Mouse (Mus musculus) erythroblast, adult 5-6 weeks (primary cell): ENCODE data around the gene Hmgb1. TPM values are rescaled to one million over a fixed set of nuclear protein-coding genes. Genes with fewer than 3 reads are reported as not detected.

Experiments
- ATAC-seq: replicated peaks from 2 replicates; pipeline ENCODE4 v1.8.0; 2016; ENCODE audit warnings: moderate number of reproducible peaks, mild to moderate bottlenecking, moderate TSS enrichment, inconsistent platforms; ENCODE audit not compliant: poor library complexity, low FRiP score, severe bottlenecking
- total RNA-seq, 2 experiments: library from RNA; stranded (forward) in 1 of 2; stranded (reverse) in 1 of 2; fragments of 150-400 nt in 1 of 2; fragments of 200-764, 138-1000 nt in 1 of 2; gene quantifications; 2 replicates each; pipeline versions ENCODE4 v1.2.3 to v1.2.4; 2015 to 2017; ENCODE audit warnings: low replicate concordance in 2 of 2

Hmgb1 gene
- total RNA-seq, 2 experiments from 2014 or later, result 224 to 337 TPM

- ATAC-seq, result no peak
Observed at GRCm38 (mm10) chr5:149044067-149044466, 140.2 kb downstream of the Hmgb1 start.

DNA sequence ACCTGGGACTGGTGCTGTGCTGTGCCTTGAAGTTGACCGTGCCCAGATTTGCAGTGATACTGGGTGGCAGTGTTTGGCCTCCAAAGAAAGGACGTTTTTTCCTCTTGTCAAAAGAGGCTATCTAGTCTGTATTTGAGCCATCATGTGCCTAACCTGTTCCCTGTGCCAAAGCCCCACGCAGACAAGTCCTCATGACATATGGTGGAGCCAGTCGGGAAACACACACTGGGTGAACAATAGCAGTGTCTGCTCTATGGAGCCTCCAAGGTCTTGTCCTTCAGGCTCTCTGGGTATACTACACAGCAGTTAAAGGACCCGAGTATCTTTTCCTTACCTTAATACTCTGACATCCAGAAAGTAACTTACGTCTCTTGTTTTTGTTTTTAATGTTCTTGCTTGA lies 141.0 kb downstream of the Hmgb1 start:
- no peak for ATAC-seq

GRCm38 (mm10) chr5:149039825-149040224 lies 144.5 kb downstream of the Hmgb1 start:
- peak; percentile 80 for ATAC-seq

GRCm38 (mm10) chr5:149037729-149038128 lies 146.6 kb downstream of the Hmgb1 start:
- no peak for ATAC-seq

- ATAC-seq, result no peak
Observed at GRCm38 (mm10) chr5:149036920-149037319, 147.4 kb downstream of the Hmgb1 start.

- no peak for ATAC-seq
Observed at GRCm38 (mm10) chr5:149032438-149032837, 151.9 kb downstream of the Hmgb1 start.

- ATAC-seq, result peak; percentile 73
Observed at GRCm38 (mm10) chr5:149031199-149031750, 153.0 kb downstream of the Hmgb1 start.

GRCm38 (mm10) chr5:149030103-149030502 lies 154.2 kb downstream of the Hmgb1 start:
- ATAC-seq, result no peak

DNA sequence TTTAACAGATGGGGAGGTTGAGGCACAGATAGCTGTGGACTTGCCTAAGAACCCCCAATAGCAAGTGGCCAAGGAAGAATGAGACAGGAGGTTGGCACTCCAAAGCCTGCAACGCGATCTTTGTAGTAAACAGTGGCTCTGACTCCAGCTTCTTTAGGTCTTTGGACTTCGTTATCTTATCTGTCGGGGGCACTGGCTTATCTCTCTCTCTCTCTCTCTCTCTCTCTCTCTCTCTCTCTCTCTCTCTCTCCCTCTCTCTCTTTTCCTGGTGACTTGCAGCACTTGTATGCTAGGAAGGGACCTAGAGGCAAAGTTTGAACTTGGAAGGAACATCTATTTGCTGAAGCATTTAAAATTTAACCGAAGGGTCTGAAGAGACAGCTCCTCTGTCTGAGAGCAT lies 155.9 kb downstream of the Hmgb1 start:
- no peak for ATAC-seq

GRCm38 (mm10) chr5:149027389-149027788 lies 156.9 kb downstream of the Hmgb1 start:
- no peak for ATAC-seq

- ATAC-seq, result no peak
Observed at GRCm38 (mm10) chr5:149021120-149021519, 163.2 kb downstream of the Hmgb1 start.

- no peak for ATAC-seq
Observed at GRCm38 (mm10) chr5:149020681-149021062, 163.6 kb downstream of the Hmgb1 start.

DNA sequence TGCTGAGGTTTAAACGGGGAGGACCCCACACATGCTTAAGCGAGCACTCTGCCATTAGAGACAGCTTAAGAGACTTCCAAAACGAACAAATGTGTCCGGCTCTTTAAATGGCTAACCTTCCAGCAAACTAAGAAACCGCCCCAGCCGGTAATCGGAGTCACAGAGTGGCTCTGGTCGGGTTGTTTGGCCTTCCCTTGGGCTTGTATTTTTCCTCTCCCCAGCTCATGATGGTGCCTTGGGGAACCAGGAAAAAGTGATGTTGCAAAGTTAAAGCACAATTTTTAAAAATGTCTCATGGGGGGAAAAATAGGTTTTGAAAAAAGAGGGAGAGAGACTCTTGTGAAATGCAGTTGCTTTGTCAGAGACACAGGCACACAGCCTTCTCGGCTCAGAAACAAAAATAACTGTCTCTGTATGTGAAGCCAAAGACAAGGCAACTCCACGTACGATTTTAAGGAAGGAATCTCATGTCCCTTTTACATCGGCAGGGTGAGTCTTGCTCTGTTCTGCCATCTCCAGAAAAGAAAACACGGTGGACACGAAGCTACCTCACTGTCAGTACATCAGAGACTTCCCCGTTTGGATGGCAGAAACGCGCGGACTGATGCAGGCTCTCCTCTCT lies 164.1 kb downstream of the Hmgb1 start:
- ATAC-seq, result no peak

DNA sequence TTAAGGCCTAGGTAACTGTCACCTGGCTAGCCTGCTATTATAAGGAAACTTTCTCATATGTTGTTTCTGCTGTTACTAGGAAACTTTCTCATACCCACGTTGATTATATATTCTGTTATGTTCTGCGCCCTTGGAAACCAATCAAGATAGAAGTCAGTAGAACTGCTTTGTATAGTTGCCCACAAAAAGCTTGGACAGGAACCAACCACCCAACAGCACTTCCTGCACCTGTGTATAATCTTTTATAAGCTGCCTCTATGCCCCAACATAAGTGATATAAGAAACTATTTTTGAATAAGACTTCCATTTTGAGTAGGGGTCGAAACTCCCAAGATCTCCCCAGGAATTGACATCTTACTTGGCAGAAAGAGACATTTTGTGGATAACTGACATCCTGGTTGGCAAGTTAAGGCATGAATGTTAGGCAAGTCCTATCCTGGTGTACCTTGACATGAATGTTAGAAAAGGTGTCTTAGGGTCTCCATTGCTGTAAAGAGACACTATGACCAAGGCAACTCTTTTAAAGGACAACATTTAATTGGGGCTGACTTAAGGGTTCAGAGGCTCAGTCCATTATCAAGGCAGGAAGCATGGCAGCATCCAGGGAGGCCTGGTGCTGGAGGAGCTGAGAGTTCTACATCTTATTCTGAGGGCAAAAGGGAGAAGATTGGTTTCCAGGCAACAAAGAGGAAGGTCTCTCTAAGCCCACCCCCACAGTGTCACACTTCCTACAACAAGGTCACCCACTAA lies 166.4 kb downstream of the Hmgb1 start:
- no peak for ATAC-seq

DNA sequence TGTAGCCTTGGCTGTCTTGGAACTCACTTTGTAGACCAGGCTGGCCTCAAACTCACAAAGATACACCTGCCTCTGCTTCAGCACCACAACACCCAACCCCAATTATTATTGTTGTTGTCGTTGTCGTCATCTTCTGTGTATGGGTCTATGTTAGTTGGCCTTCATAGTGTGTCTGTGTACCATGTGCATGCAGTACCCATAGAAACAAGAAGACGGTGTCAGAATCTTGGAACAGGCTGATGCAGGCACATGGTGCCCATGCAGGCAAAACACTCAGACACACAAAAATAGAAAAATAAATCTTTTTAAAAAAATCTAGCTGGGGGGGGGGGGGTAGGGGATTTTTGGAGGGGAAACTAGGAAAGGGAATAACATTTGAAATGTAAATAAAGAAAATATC lies 167.1 kb downstream of the Hmgb1 start:
- no peak for ATAC-seq

DNA sequence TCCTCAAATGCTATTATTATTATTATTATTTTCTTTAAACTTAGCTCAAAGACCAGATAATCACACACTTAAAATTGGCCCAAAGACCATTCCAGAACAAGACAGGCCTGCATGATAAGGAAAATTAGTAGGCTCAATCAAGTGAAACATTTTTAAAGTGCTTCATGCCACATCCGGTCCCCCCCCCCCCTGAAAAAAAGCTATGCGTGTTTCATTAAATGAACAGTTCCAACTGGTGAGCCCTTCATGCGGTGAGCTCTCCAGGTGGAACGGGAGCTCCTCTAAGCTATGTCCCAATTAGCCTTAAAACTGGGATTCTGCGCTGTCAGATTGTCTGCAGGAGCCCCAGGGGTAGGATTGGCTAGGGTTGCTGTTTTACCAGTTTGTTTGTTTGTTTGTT lies 168.0 kb downstream of the Hmgb1 start:
- no peak for ATAC-seq

DNA sequence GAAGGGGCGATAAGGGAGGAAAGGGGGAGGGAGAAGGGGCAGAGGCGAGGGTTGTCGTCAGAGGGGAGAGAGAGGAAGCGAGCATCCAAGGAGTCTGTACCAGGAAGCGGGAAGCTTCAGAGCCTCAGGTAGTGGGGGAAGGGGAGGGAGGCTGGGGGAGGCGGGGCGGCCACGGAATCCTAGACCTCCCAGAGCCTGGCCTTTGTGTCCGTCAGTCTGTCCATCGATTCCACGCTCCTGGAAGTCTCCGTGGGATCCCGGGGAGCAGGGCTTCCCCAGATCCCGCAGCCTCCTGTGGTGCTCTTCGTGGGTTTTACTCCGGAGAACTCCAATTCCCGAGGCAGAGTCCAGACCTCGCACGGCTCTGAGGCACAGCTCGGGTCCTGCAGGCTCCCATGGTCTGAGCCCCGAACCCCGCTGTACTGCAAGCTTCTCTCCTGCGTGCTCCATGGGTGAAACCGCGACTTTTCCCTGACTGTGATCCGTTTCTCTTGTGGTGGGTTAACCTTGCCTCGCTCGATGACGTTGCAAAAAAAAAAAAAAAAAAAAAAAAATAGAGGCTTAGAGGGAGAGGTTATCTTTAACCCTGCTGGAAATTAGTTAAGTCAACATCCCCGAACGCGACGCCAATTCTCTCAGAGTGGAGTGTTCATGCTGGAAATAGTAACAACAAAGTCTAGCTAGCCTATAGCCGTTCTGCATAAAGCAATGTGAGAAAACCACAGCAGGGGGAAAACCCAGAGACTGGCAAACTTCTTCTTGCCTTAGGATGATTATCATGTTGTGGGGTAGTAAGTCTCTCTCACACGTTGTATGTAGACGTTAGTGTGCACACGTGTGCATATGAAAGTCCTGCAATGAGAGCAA lies 168.7 kb downstream of the Hmgb1 start:
- peak; percentile 84 for ATAC-seq

GRCm38 (mm10) chr5:149014600-149015268 lies 169.6 kb downstream of the Hmgb1 start:
- no peak for ATAC-seq

- no peak for ATAC-seq
Observed at GRCm38 (mm10) chr5:149013817-149014508, 170.3 kb downstream of the Hmgb1 start.
